Mouse (Mus musculus) bone marrow macrophage, adult 2 months (primary cell): ENCODE results near the gene Kirrel.

Experiments
- CTCF ChIP-seq: IDR thresholded peaks from 2 replicates; pipeline ENCODE4 v1.5.1; 2012; ENCODE audit warnings: low read depth, mild to moderate bottlenecking, low read length, moderate library complexity
- POLR2A ChIP-seq: IDR thresholded peaks from 2 replicates; pipeline ENCODE4 v1.6.1; 2012; ENCODE audit warnings: mild to moderate bottlenecking, low read depth, low read length, borderline replicate concordance

DNA sequence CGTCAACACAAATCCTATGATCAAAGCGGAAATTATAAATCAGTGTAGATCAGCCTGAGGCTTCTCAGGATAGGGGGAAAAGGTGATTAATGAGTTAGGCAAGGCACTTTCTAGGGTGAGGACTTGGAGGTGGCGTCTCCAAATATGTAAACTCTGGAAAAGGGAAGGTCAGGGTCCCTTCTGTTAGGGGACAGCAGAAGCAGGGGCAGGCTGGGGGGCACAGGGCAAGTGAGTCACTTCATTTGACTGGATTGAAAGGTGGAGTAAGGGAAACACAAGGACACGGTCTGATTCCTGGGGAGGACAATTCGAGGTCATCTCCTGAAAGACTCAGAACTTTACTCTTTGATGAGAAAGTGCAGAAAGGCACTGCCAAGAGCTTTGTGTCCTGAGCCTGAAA is 97.6 kb downstream of the Kirrel start:
- no peak for TF ChIP-seq CTCF
- TF ChIP-seq POLR2A = no peak
